ENCODE assay signal across 26 mouse cellular contexts in genomic region chr11:21478191-21478590, GRCm38 (mm10).
DNase-seq lines count a peak whose midpoint lies in the region; ATAC-seq and TF ChIP-seq lines count a peak whose summit lies in the region.
"Had no signal": no experiment of that assay in that cellular context is flagged by ENCODE, and none has a peak within 500 bp of the region (broad histone marks: within the 10 kb centered on the region; RNA-seq: fewer than 3 reads in every experiment).

No protein-coding gene starts in this region.

- no peak overlapping the region for H3K4me3 ChIP-seq in forebrain, postnatal 0 days (ENCODE audit: low read depth, low read length)
- no peak overlapping the region for H3K4me3 ChIP-seq in forebrain, embryonic 11.5 days (ENCODE audit: low read depth, low read length)
- H3K4me3 ChIP-seq in layer of hippocampus, adult 2 months, result no peak overlapping the region
- H3K4me3 ChIP-seq in liver, embryonic 12.5 days, result no peak overlapping the region
- H3K4me3 ChIP-seq: embryonic facial prominence, embryonic 12.5 days; forebrain, embryonic 12.5 days; heart, embryonic 15.5 days; hindbrain, embryonic 13.5 days; kidney, embryonic 15.5 days; limb, embryonic 15.5 days; liver, embryonic 15.5 days; lung, embryonic 15.5 days; midbrain, embryonic 15.5 days; neural tube, embryonic 12.5 days had no signal

- no peak overlapping the region for H3K9ac ChIP-seq in forebrain, postnatal 0 days
- no peak overlapping the region for H3K9ac ChIP-seq in forebrain, embryonic 11.5 days (ENCODE audit: low read length)
- no peak overlapping the region for H3K9ac ChIP-seq in liver, embryonic 12.5 days
- H3K9ac ChIP-seq: embryonic facial prominence, embryonic 12.5 days; forebrain, embryonic 12.5 days; heart, embryonic 15.5 days; hindbrain, embryonic 13.5 days; kidney, embryonic 15.5 days; limb, embryonic 15.5 days; liver, embryonic 15.5 days; lung, embryonic 15.5 days; midbrain, embryonic 15.5 days; neural tube, embryonic 12.5 days had no signal

- DNase-seq in forebrain, postnatal 0 days, result peak; percentile 10
- DNase-seq in forebrain, embryonic 11.5 days (ENCODE audit: low spot score), result no peak
- DNase-seq in layer of hippocampus, adult 2 months (ENCODE audit: low spot score in 2 of 2), result peak; percentile 29 to 44
- no peak for DNase-seq in layer of hippocampus, postnatal 10 days (ENCODE audit: low spot score in 2 of 2)
- peak; percentile 6 for DNase-seq in right cerebral cortex, postnatal 25 days
- DNase-seq in right cerebral cortex, postnatal 14 days, result no peak
- DNase-seq: adrenal gland, postnatal 10 days; cerebellum, adult 2 months; cerebellum, postnatal 25 days; heart, postnatal 36 days; kidney, adult 11 months; kidney, postnatal 36 days; lung, postnatal 4 days; thymus, postnatal 25 days had no signal

- ATAC-seq in forebrain, postnatal 0 days, result 0 out of 2 replicates have a peak, but pooled peaks have one; percentile 27
- no peak for ATAC-seq in forebrain, embryonic 11.5 days (replicated peaks; ENCODE audit: low FRiP score)
- ATAC-seq in liver, embryonic 12.5 days, result no peak
- ATAC-seq: activated CD4-positive, CD25-positive, alpha-beta regulatory T cell, adult 4 months; midbrain, embryonic 15.5 days had no signal

- TF ChIP-seq CTCF in forebrain, postnatal 0 days (IDR thresholded peaks at IDR 0.05; ENCODE audit: low read depth), result no peak
- no peak for TF ChIP-seq CTCF in layer of hippocampus, adult 2 months (conservative IDR thresholded peaks at IDR 0.05)

- no peak overlapping the region for H3K27ac ChIP-seq in forebrain, postnatal 0 days (ENCODE audit: low read depth, low read length)
- no peak overlapping the region for H3K27ac ChIP-seq in forebrain, embryonic 11.5 days (ENCODE audit: low read depth, low read length)
- H3K27ac ChIP-seq in layer of hippocampus, adult 2 months, result no peak overlapping the region
- H3K27ac ChIP-seq in liver, embryonic 12.5 days, result no peak overlapping the region
- H3K27ac ChIP-seq: embryonic facial prominence, embryonic 12.5 days; forebrain, embryonic 12.5 days; heart, embryonic 15.5 days; hindbrain, embryonic 13.5 days; kidney, embryonic 15.5 days; limb, embryonic 15.5 days; liver, embryonic 15.5 days; lung, embryonic 15.5 days; midbrain, embryonic 15.5 days; neural tube, embryonic 12.5 days had no signal

- no peaks in the 10 kb centered on the region for H3K27me3 ChIP-seq in forebrain, postnatal 0 days (ENCODE audit: insufficient read depth, low read length)
- H3K27me3 ChIP-seq in forebrain, embryonic 11.5 days (ENCODE audit: control insufficient read depth, insufficient read depth, low read length), result no peaks in the 10 kb centered on the region
- no peaks in the 10 kb centered on the region for H3K27me3 ChIP-seq in liver, embryonic 12.5 days (replicated peaks)
- H3K27me3 ChIP-seq: embryonic facial prominence, embryonic 12.5 days; forebrain, embryonic 12.5 days; heart, embryonic 15.5 days; hindbrain, embryonic 13.5 days; kidney, embryonic 15.5 days; limb, embryonic 15.5 days; liver, embryonic 15.5 days; lung, embryonic 15.5 days; midbrain, embryonic 15.5 days; neural tube, embryonic 12.5 days had no signal

- H3K4me2 ChIP-seq in forebrain, postnatal 0 days (ENCODE audit: low read depth), result no peak overlapping the region
- H3K4me2 ChIP-seq in forebrain, embryonic 11.5 days (ENCODE audit: low read depth, low read length, severe bottlenecking), result no peak overlapping the region
- H3K4me2 ChIP-seq in liver, embryonic 12.5 days, result no peak overlapping the region
- H3K4me2 ChIP-seq: embryonic facial prominence, embryonic 12.5 days; forebrain, embryonic 12.5 days; heart, embryonic 15.5 days; hindbrain, embryonic 13.5 days; kidney, embryonic 15.5 days; limb, embryonic 15.5 days; liver, embryonic 15.5 days; lung, embryonic 15.5 days; midbrain, embryonic 15.5 days; neural tube, embryonic 12.5 days had no signal

- H3K9me3 ChIP-seq in forebrain, postnatal 0 days (ENCODE audit: low read length), result no peaks in the 10 kb centered on the region
- H3K9me3 ChIP-seq in forebrain, embryonic 11.5 days (ENCODE audit: control insufficient read depth, low read length), result no peaks in the 10 kb centered on the region
- no peaks in the 10 kb centered on the region for H3K9me3 ChIP-seq in liver, embryonic 12.5 days (replicated peaks)
- H3K9me3 ChIP-seq: embryonic facial prominence, embryonic 12.5 days; forebrain, embryonic 12.5 days; heart, embryonic 15.5 days; hindbrain, embryonic 13.5 days; kidney, embryonic 15.5 days; limb, embryonic 15.5 days; liver, embryonic 15.5 days; lung, embryonic 15.5 days; midbrain, embryonic 15.5 days; neural tube, embryonic 12.5 days had no signal

- H3K4me1 ChIP-seq in forebrain, postnatal 0 days (ENCODE audit: insufficient read depth), result no peaks in the 10 kb centered on the region
- no peaks in the 10 kb centered on the region for H3K4me1 ChIP-seq in forebrain, embryonic 11.5 days (replicated peaks; ENCODE audit: control insufficient read depth, insufficient read depth, low read length)
- H3K4me1 ChIP-seq in liver, embryonic 12.5 days, result no peaks in the 10 kb centered on the region
- H3K4me1 ChIP-seq: embryonic facial prominence, embryonic 12.5 days; forebrain, embryonic 12.5 days; heart, embryonic 15.5 days; hindbrain, embryonic 13.5 days; kidney, embryonic 15.5 days; limb, embryonic 15.5 days; liver, embryonic 15.5 days; lung, embryonic 15.5 days; midbrain, embryonic 15.5 days; neural tube, embryonic 12.5 days had no signal

- H3K36me3 ChIP-seq in forebrain, postnatal 0 days (ENCODE audit: insufficient read depth), result no peaks in the 10 kb centered on the region
- H3K36me3 ChIP-seq in forebrain, embryonic 11.5 days (ENCODE audit: control insufficient read depth, insufficient read depth, low read length), result no peaks in the 10 kb centered on the region
- H3K36me3 ChIP-seq in liver, embryonic 12.5 days, result no peaks in the 10 kb centered on the region
- H3K36me3 ChIP-seq: embryonic facial prominence, embryonic 12.5 days; forebrain, embryonic 12.5 days; heart, embryonic 15.5 days; hindbrain, embryonic 13.5 days; kidney, embryonic 15.5 days; limb, embryonic 15.5 days; liver, embryonic 15.5 days; lung, embryonic 15.5 days; midbrain, embryonic 15.5 days; neural tube, embryonic 12.5 days had no signal

Comparison
In these comparisons a context has a peak if more than half of its experiments do, and no peak if none do; other contexts are left out.
1. DNase-seq: peak in forebrain, postnatal 0 days (single experiment), layer of hippocampus, adult 2 months (2 of 2) and right cerebral cortex, postnatal 25 days (single experiment); none in forebrain, embryonic 11.5 days (single experiment), layer of hippocampus, postnatal 10 days (0 of 2) and right cerebral cortex, postnatal 14 days (single experiment).